Mouse (Mus musculus) cerebellum, adult 2 months (tissue): ENCODE measurements around the gene Arhgap15.
"Not testable (repeated sequence)": the region's sequence is repeated elsewhere in the genome, so short reads cannot be mapped to it uniquely, and the experiment has no call there.

Experiments used
- CTCF ChIP-seq: fragments of 200-500 bp; IDR thresholded peaks from 2 replicates; pipeline ENCODE4 v1.5.1; 2011; ENCODE audit warnings: low read depth, mild to moderate bottlenecking, control low read depth, low read length, moderate library complexity, borderline replicate concordance; ENCODE audit not compliant: insufficient read depth
- POLR2A ChIP-seq: fragments of 200-500 bp; IDR thresholded peaks from 2 replicates; pipeline ENCODE4 v1.6.1; 2011; ENCODE audit warnings: low read length, control low read depth, borderline replicate concordance; ENCODE audit not compliant: insufficient read depth

- TF ChIP-seq POLR2A, CTCF: not testable (repeated sequence)
Observed at GRCm38 (mm10) chr2:43735071-43735470, 13.6 kb upstream of the Arhgap15 start.
